Mouse (Mus musculus) frontal cortex, adult 2 months (tissue): ENCODE data around the gene Tmem198b. TPM values are rescaled to one million over a fixed set of nuclear protein-coding genes. Genes with fewer than 3 reads are reported as not detected.

Experiments
- DNase-seq, 2 experiments: peaks; one replicate each; pipeline ENCODE4 v3.0.0; 2022; ENCODE audit warnings: low spot score in 1 of 2; ENCODE audit errors: extremely low spot score in 1 of 2
- polyA plus RNA-seq: library from polyadenylated mRNA; depleted of rRNA; stranded (reverse); fragments of >200 nt; gene quantifications from 2 replicates; pipeline ENCODE4 v1.2.3, GENCODE M21; 2012; rRNA removed

Tmem198b gene
- polyA plus RNA-seq, 1 experiment, result 22.3 TPM

DNA sequence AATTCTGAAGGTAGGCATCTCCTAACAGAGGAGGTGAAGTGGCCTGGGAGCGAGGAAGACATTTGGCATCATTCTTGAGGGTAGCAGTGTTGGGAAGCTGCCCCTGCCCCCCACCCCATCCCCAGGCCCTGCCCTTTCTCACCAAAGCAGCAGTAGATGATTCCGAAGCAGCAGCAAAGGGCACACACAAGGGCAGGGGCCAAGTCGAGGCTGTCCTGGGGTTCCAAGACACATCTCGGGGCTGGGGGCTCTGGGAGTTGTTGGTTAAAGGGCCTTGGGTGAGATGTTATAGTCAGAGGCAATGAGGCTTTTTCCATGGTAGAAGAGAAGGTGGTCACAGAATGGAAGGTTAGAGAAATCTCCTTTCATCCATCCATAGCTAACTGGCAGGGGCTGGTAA, 1.2 kb downstream of the Tmem198b start:
- DNase-seq, result no peak

GRCm38 (mm10) chr10:128801981-128802495, 2.1 kb downstream of the Tmem198b start:
- DNase-seq, result no peak

DNA sequence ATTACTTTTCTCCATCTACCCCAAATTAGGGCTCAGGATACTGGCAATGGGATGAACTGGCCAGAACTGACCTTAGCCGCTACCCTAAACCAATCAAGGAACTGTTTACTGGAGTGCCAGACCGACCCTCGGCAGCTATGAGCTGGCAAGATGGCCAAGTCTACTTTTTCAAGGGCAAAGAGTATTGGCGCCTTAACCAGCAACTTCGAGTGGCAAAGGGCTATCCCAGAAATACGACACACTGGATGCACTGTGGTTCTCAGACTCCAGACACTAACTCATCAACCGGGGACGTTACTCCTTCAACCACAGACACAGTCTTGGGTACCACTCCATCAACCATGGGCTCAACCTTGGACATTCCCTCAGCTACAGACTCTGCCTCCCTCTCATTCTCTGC, 5.5 kb downstream of the Tmem198b start:
- DNase-seq, result no peak

DNA sequence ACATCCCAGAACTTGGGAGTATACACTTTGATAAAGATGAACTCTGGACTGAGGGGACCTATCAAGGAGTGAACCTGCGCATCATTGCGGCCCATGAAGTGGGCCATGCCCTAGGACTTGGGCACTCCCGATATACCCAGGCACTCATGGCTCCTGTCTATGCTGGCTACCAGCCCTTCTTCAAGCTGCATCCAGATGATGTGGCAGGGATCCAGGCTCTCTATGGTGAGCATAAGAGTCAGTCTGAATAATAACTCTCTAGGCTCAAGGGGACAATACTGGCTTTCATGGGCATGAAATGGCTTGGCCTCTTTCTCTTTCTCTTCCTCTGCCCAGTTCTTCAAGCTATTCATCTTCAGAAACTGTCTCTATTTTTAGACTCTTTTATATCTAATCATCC, 8.6 kb downstream of the Tmem198b start:
- DNase-seq, result peak in 1 of 2 experiments; percentile 38

GRCm38 (mm10) chr10:128794391-128794790, 9.8 kb downstream of the Tmem198b start:
- no peak for DNase-seq

DNA sequence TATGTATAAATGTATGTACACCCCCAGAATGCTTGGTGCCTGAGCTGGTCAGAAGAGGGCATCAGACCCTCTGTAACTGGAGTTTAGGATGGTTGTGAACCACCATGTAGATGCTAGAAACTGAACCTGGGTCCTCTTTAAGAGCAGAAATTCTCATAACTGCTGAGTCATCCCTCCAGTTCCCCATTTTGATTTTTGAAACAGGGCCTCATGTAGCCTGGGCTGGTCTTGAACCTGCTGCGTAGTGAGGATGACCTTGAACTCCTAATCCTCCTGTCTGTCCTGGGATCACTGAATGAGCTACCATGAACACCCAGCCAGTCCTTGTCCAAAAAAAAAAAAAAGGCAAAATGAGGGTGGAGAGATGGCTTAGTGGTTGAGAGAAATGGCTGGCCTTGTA, 10.9 kb downstream of the Tmem198b start:
- no peak for DNase-seq

DNA sequence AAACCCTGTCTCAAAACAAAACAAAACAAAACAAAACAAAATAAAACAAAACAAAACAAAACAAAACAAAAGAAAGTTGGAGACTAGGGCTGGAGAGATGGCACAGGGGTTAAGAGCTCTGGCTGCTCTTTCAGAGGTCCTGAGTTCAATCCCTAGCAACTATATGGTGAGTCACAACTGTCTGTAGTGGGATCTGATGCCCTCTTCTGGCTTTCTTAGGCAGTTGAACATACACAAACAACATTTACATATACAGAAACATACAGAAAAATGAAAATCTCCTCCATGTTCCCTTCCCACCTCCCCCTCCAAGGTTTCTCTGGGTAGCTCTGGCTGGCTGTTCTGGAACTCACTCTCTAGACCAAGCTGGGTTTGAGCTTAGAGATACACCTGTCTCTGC, 12.1 kb downstream of the Tmem198b start:
- no peak for DNase-seq

GRCm38 (mm10) chr10:128790398-128791124, 13.6 kb downstream of the Tmem198b start, which contains the start of gene Mmp19:
Mmp19 (plus strand) TSS chr10:128790910.
- no peak for DNase-seq

DNA sequence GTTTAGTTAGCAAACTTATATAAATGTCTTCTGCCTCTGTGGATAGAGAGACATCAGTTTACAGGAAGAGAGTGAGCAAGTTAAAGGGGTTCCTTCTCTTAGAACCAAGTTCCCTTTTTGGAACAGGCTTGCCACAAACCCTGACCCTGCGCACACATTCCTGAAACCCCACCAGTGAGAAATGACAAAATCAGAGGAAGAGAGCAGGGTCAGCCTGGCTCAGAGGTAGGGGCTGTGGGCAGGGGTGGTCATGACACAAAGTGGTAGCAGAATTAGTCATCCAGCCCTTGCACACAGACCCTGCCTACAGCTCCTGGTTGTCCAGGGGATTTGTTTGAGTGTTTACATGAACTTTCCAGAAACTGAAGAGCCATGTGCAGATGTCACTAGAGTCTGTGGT, 24.0 kb downstream of the Tmem198b start:
- DNase-seq, result no peak

GRCm38 (mm10) chr10:128779011-128779795, 25.0 kb downstream of the Tmem198b start:
- DNase-seq, result no peak

DNA sequence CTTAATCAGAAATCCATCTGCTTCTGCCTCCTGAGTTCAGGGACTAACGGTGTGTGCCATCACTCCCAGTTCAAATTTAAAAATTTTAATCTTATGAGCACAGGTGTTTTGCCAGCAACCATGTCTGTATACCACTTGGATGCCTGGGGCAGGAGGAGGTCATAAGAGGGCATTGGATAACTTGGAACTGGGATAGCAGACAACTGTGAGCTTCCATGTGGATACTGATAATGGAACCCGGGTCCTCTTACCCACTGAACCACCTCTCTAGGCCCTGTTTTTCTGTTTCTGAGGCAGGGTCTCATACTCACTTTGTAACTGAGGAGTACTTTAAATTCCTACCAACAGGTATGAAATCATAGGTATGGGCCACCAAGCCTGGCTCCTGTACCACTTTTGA, 25.7 kb downstream of the Tmem198b start:
- no peak for DNase-seq

DNA sequence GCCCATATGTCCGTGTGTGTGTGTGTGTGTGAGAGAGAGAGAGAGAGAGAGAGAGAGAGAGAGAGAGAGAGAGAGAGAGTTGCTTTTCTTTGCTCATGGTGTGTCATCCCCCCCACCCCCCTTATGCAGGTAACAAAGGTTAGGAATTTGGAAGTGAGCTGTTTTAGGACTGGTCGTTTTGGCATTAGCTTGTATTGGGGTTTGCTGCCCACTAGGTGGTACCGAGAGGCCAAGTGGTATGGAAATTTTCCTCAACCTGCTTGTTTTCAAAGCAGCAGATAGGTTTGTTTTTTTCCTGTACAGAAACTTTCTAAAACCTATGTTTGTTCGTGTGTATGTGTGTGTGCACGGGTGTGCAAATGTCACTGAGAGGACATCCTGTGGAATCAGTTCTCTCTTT, 30.5 kb downstream of the Tmem198b start:
- no peak for DNase-seq

GRCm38 (mm10) chr10:128772895-128773294, 31.3 kb downstream of the Tmem198b start:
- no peak for DNase-seq

Other genes with a start within 250 kb of the Tmem198b start
- gene Pa2g4, start 238.4 kb downstream of the Tmem198b start, polyA plus RNA-seq, result 72.3 and 78.6 TPM in 2 replicates
- gene Erbb3, start 214.7 kb downstream of the Tmem198b start, polyA plus RNA-seq, result 8.4 and 9.2 TPM in 2 replicates
- 396 and 476 TPM in 2 replicates for gene Rps26, start 177.6 kb downstream of the Tmem198b start, polyA plus RNA-seq
- gene Ikzf4, start 158.4 kb downstream of the Tmem198b start, polyA plus RNA-seq, result 11.1 and 11.6 TPM in 2 replicates
- 12.9 and 13.4 TPM in 2 replicates for gene Suox, start 130.3 kb downstream of the Tmem198b start, polyA plus RNA-seq
- 114 and 118 TPM in 2 replicates for gene Rab5b, start 108.1 kb downstream of the Tmem198b start, polyA plus RNA-seq
- 0.80 and 0.98 TPM in 2 replicates for gene Pmel, start 100.2 kb downstream of the Tmem198b start, polyA plus RNA-seq
- 4.9 and 6.0 TPM in 2 replicates for gene Cdk2, start 99.3 kb downstream of the Tmem198b start, polyA plus RNA-seq
- 14.8 and 15.6 TPM in 2 replicates for gene Dgka, start 59.5 kb downstream of the Tmem198b start, polyA plus RNA-seq
- 38.3 and 44.6 TPM in 2 replicates for gene Pym1, start 56.5 kb downstream of the Tmem198b start, polyA plus RNA-seq
- gene Mmp19, start 13.5 kb downstream of the Tmem198b start, polyA plus RNA-seq, result 2.4 and 3.4 TPM in 2 replicates
- 24.2 and 25.3 TPM in 2 replicates for gene Dnajc14, start 308 bp downstream of the Tmem198b start, polyA plus RNA-seq
- 55.8 and 69.0 TPM in 2 replicates for gene Sarnp, start 13.0 kb upstream of the Tmem198b start, polyA plus RNA-seq
- gene Ormdl2, start 17.3 kb upstream of the Tmem198b start, polyA plus RNA-seq, result 15.3 and 17.3 TPM in 2 replicates
- gene Gdf11, start 87.3 kb upstream of the Tmem198b start, polyA plus RNA-seq, result 17.0 and 17.2 TPM in 2 replicates
- gene Cd63, start 96.6 kb upstream of the Tmem198b start, polyA plus RNA-seq, result 82.7 and 95.6 TPM in 2 replicates
- gene Rdh5, start 118.5 kb upstream of the Tmem198b start, polyA plus RNA-seq, result 12.3 and 15.7 TPM in 2 replicates
- gene Bloc1s1, start 119.7 kb upstream of the Tmem198b start, polyA plus RNA-seq, result 233 and 273 TPM in 2 replicates
- gene Itga7, start 129.4 kb upstream of the Tmem198b start, polyA plus RNA-seq, result 23.4 and 26.8 TPM in 2 replicates
- gene Mettl7b, start 156.6 kb upstream of the Tmem198b start, polyA plus RNA-seq, result not detected in 2 replicates
- gene Olfr9, start 185.1 kb upstream of the Tmem198b start, polyA plus RNA-seq, result not detected in 2 replicates
- gene Olfr763, start 206.4 kb upstream of the Tmem198b start, polyA plus RNA-seq, result 0.04 TPM in 1 of 2 replicates, not detected in the other
- not detected in 2 replicates for gene Olfr764-ps1, start 235.5 kb upstream of the Tmem198b start, polyA plus RNA-seq
- not detected in 2 replicates for gene Olfr765, start 245.6 kb upstream of the Tmem198b start, polyA plus RNA-seq